Mouse (Mus musculus) left cerebral cortex, postnatal 36 days (tissue): ENCODE data around the gene Svip. TPM values are rescaled to one million over a fixed set of nuclear protein-coding genes. Genes with fewer than 3 reads are reported as not detected.
A peak's percentile ranks its signal among the peaks of the same experiment; 100 is the strongest.

Source experiments
- DNase-seq, 2 experiments: peaks; one replicate each; pipeline ENCODE4 v3.0.0; 2021 to 2022; ENCODE audit warnings: low spot score in 2 of 2, mixed read lengths in 1 of 2
- intact Hi-C: fragments of 180-260 bp; cut with DNase I; formaldehyde crosslinking; loops from one replicate; pipeline ENCODE4 v1.15.1; 2025
- total RNA-seq, 2 experiments: library from RNA; stranded (reverse); gene quantifications; 2 replicates each; pipeline ENCODE4 v1.2.3; 2021

Svip gene
- total RNA-seq, 2 experiments from 2014 or later, result 35.3 to 36.5 TPM

DNA sequence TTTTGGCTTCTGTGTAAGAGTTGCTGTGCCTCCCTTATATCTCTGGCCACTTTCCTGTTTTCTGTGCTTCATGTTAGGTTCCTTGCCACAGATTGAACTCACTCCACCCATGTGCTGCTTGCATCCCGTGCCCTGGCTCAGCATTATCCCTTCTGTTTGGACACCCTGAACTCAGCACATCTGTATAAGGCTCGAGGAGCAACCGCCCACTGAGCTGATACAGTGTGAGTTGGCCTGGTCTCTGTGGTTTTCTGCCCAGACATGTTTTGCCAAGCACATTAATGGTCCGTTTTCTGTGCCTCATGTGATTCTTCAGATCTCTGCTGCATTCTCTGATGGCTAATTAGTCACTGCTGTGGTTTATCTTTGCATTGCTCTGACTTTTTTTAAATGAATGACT, 38.2 kb downstream of the Svip start:
- DNase-seq, result no peak
- intact Hi-C loops, result no loop called here

DNA sequence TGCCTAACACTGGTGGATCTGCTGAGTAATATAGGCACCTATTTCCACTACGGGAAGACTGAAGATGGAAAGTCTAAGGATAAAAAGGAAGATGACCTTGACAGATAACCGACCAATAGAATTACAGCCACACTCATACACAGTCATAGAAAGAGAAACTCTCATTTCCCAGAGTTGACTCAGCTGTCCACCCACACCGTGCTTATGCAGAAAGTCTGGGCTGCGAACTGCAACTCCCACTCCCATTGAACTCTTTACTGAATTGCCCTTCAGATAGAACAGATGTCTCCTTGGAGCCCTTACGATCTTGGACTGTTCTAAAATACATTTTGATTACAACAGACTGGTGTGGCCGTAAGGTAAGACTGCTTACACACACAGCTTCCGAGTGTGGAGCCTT, 41.1 kb downstream of the Svip start:
- peak; percentile 33 to 39 for DNase-seq
- intact Hi-C loops, result no loop called here

DNA sequence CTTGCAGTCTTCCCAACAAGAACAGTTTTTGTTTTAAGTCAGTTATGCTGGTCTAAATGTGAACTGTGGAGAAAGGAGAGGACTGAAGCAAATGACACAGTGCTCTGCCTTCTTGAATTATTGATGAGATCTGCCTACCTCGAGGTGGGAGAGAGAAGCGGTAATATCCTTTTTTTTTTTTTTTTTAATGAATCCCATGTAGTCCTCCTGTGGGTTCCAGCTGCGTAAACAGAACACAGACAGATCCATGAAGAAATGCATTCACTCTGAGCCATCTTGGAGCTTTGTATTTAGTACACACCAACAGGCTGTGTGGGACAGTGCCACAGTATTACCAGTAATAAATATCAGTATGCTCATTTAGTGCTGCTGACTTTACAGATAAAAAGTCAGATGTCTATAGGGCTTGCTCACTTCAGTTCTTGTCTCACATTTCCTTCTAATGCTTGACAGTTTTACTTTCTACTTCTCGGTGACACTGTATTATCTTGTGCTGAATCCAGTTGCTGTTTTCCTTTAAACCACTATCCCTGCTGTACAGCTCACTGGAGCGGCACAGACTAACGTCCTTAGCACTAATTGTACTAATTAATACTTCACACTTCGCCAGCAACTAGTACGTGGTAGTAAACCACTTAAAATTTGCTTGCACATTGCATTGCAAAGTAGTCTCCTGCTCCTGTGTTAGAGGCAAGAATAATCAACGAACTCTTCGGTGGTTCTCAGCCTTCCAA, 43.4 kb downstream of the Svip start:
- intact Hi-C loops, result no loop called here
- no peak for DNase-seq

DNA sequence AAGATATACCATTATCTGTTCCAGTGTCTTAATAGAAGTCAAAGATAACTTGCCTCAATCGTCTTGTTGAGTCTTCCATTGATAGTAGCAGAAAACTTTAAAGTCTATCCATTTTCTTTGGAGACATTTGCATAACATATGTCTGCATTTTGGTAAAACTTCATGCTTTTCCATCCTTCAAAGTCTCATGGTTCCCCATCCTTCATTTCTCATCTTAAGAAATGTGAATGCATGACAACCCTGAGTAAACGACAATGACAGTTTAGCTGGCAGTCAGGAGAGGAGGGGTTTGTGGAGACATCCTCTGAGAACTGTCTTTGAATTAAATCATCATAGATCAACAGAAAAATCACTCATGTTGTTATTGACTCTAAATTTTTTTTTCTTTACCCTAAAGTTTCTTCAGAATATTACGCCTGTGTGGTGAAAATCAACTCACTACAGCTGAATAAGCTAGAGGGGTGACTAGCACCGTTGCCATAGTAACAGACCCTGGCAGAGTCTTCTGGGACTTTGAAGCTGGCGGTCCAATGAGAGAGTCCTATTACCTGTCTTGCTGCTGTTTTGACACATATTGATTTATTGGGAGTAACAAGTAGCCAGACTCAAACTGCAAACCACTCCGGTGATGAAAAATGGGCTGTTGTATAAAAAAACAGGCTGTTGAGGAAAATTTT, 45.0 kb downstream of the Svip start:
- DNase-seq, result no peak

DNA sequence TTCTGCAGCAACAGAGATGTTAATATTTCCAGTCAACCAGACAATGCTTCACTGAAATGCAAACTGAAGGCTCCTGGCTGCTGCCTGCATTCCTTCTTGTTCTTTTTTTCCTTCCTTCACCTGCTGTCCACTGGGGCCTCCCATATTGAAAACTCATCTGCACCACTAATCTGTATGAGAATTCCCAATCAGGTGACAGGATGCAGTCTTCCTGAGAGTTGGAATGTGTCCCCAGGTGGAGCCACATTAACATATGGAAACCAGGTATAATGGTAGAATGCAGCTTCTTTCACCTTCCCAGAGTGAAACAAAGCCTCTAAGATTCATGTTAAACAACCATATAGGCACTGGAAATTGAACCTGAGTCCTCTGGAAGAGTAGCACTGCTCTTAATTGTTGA, 48.1 kb downstream of the Svip start:
- intact Hi-C loops, result no loop called here
- DNase-seq, result no peak

More for the DNA sequence above, 45.0 kb downstream of the Svip start:
- intact Hi-C loops, result no loop called here

DNA sequence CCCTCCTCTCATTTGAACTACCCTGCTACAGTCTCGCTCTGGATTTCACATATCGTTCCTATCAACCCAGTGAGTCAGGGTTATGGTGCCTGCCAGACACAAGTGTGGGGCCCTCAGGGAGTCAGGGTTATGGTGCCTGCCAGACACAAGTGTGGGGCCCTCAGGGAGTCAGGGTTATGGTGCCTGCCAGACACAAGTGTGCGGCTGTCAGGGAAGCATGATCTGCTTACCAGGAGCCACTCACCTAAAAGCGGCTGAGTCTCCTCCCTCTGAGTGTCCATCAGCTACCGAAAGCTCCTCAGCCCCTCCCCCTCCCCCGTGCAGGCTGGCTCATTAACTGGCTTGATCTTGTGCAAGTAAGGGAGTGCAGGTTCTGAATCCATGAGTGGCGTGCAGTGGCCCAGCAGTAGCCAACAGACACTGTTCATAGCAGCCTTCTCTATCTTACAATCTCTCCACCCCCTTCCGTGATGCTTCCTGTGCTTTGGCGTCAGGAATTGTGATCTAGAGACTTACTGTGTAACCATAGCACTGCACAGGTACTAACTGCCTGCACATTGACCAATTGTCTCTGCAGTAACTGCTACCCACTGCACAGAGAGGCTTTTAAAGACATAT, 50.3 kb downstream of the Svip start:
- no peak for DNase-seq
- intact Hi-C loops, result no loop called here

Other genes starting within 250 kb of the Svip start
- 10 to 100 TPM; 26.5 to 28.5 TPM for gene Gas2, start 144.0 kb downstream of the Svip start, total RNA-seq
- gene Fancf, start 143.8 kb downstream of the Svip start, total RNA-seq, result 1 to 10 TPM; 3.1 to 6.2 TPM
- not detected for gene 1700015G11Rik, start 9.7 kb upstream of the Svip start, total RNA-seq